Mouse (Mus musculus): Measurements from ENCODE around the gene Smbd1. TPM values are rescaled to one million over a fixed set of nuclear protein-coding genes. Genes with fewer than 3 reads are reported as not detected.
A peak's percentile ranks its signal among the peaks of the same experiment; 100 is the strongest.

Gene Smbd1
- polyA plus RNA-seq, 1 experiment = not detected

DNA sequence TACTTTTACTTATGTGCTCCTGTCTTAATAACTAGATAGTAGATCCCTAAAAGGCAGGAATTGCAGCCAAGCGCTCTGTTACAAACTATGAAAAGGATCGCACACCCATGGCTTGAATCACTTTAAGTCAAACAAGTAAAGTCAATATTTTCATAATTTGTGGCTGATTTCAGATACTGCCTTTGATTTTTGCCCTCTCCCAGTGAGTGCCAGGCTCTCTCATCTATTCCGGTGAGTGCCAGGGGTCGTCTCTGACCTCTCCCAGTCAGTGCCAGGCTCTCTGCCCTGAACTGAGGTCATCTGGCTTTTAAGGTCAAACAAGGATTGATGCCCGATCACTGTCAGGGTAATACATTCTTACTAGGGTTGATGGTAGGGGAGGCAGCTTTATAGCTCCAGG is 8.2 kb upstream of the Smbd1 start:
- no peak overlapping the region for H3K4me3 ChIP-seq (ENCODE audit: low read depth, low read length)
- no peaks in the 10 kb centered on the region for H3K36me3 ChIP-seq (ENCODE audit: control insufficient read depth, insufficient read depth, low read length, poor library complexity, severe bottlenecking)
- no peaks in the 10 kb centered on the region for H3K9me3 ChIP-seq (replicated peaks; ENCODE audit: control insufficient read depth, insufficient read depth, low read length, poor library complexity, severe bottlenecking)
- no peak for TF ChIP-seq EP300 (IDR thresholded peaks at IDR 0.05; ENCODE audit: insufficient read depth, low read depth, low read length)
- no peak for TF ChIP-seq POLR2A (IDR thresholded peaks at IDR 0.05; ENCODE audit: insufficient read depth, low read length)
- TF ChIP-seq CTCF (IDR thresholded peaks at IDR 0.05; ENCODE audit: low read depth, low read length) = no peak
- no peak overlapping the region for H3K27ac ChIP-seq (ENCODE audit: insufficient read depth, low read length)
- H3K9ac ChIP-seq (ENCODE audit: low read depth, poor library complexity, severe bottlenecking) = no peak overlapping the region
- peaks cover 11% of the 10 kb centered on the region for H3K4me1 ChIP-seq (ENCODE audit: control insufficient read depth, insufficient read depth, low read length)
- H3K27me3 ChIP-seq (ENCODE audit: control insufficient read depth, insufficient read depth, low read length, poor library complexity, severe bottlenecking) = no peaks in the 10 kb centered on the region

- Histone ChIP-seq H3K9ac (ENCODE audit: low read depth, poor library complexity, severe bottlenecking) (no peak overlapping the region), H3K4me1 (ENCODE audit: control insufficient read depth, insufficient read depth, low read length) (peaks cover 11% of the 10 kb centered on the region), H3K27me3 (ENCODE audit: control insufficient read depth, insufficient read depth, low read length, poor library complexity, severe bottlenecking) (no peaks in the 10 kb centered on the region), H3K4me3 (ENCODE audit: low read depth, low read length) (no peak overlapping the region), H3K27ac (ENCODE audit: insufficient read depth, low read length) (no peak overlapping the region), H3K9me3 (replicated peaks; ENCODE audit: control insufficient read depth, insufficient read depth, low read length, poor library complexity, severe bottlenecking) (no peaks in the 10 kb centered on the region), H3K36me3 (ENCODE audit: control insufficient read depth, insufficient read depth, low read length, poor library complexity, severe bottlenecking) (no peaks in the 10 kb centered on the region)
- TF ChIP-seq POLR2A (IDR thresholded peaks at IDR 0.05; ENCODE audit: insufficient read depth, low read length) (no peak), CTCF (IDR thresholded peaks at IDR 0.05; ENCODE audit: low read depth, low read length) (no peak), EP300 (IDR thresholded peaks at IDR 0.05; ENCODE audit: insufficient read depth, low read depth, low read length) (no peak)
Measured at GRCm38 (mm10) chr16:32818036-32818435, 7.8 kb upstream of the Smbd1 start.

- H3K9me3 ChIP-seq (replicated peaks; ENCODE audit: control insufficient read depth, insufficient read depth, low read length, poor library complexity, severe bottlenecking) = no peaks in the 10 kb centered on the region
- peaks cover 8% of the 10 kb centered on the region for H3K4me1 ChIP-seq (ENCODE audit: control insufficient read depth, insufficient read depth, low read length)
- no peaks in the 10 kb centered on the region for H3K36me3 ChIP-seq (ENCODE audit: control insufficient read depth, insufficient read depth, low read length, poor library complexity, severe bottlenecking)
- no peaks in the 10 kb centered on the region for H3K27me3 ChIP-seq (ENCODE audit: control insufficient read depth, insufficient read depth, low read length, poor library complexity, severe bottlenecking)
- no peak for TF ChIP-seq CTCF (IDR thresholded peaks at IDR 0.05; ENCODE audit: low read depth, low read length)
- peak; percentile 80 for TF ChIP-seq EP300 (IDR thresholded peaks at IDR 0.05; ENCODE audit: insufficient read depth, low read depth, low read length)
- H3K9ac ChIP-seq (ENCODE audit: low read depth, poor library complexity, severe bottlenecking) = no peak overlapping the region
- H3K27ac ChIP-seq (ENCODE audit: insufficient read depth, low read length) = no peak overlapping the region
- H3K4me3 ChIP-seq (ENCODE audit: low read depth, low read length) = peak overlapping the region; percentile 53
Measured at GRCm38 (mm10) chr16:32815160-32815605, 4.9 kb upstream of the Smbd1 start.

DNA sequence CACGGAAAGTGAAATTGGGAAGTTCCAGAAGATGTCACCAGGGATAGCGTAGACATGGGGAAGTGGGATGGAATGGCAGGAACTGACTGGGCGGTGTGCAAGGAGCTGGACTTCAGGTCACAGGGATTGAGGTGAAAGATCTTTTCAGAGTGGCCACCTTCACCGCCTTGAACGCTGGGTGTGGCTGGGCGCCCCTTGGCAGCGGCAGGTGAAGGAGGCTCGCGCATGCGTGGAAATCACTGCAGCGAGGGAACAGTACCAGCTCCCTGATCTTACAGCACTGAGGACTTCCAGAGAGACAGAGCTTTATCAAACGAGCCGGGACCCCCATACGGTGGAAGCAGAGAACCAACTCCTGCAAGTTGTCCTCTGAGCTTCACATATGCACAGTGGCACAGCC is 4.3 kb upstream of the Smbd1 start:
- no peaks in the 10 kb centered on the region for H3K27me3 ChIP-seq (ENCODE audit: control insufficient read depth, insufficient read depth, low read length, poor library complexity, severe bottlenecking)
- peak overlapping the region; percentile 53 for H3K4me3 ChIP-seq (ENCODE audit: low read depth, low read length)
- H3K27ac ChIP-seq (ENCODE audit: insufficient read depth, low read length) = no peak overlapping the region
- peaks cover 8% of the 10 kb centered on the region for H3K4me1 ChIP-seq (ENCODE audit: control insufficient read depth, insufficient read depth, low read length)
- H3K36me3 ChIP-seq (ENCODE audit: control insufficient read depth, insufficient read depth, low read length, poor library complexity, severe bottlenecking) = no peaks in the 10 kb centered on the region
- TF ChIP-seq POLR2A (IDR thresholded peaks at IDR 0.05; ENCODE audit: insufficient read depth, low read length) (no peak), CTCF (IDR thresholded peaks at IDR 0.05; ENCODE audit: low read depth, low read length) (no peak), EP300 (IDR thresholded peaks at IDR 0.05; ENCODE audit: insufficient read depth, low read depth, low read length) (0 out of 2 replicates have a peak, but pooled peaks have one; percentile 14)
- no peaks in the 10 kb centered on the region for H3K9me3 ChIP-seq (replicated peaks; ENCODE audit: control insufficient read depth, insufficient read depth, low read length, poor library complexity, severe bottlenecking)
- H3K9ac ChIP-seq (ENCODE audit: low read depth, poor library complexity, severe bottlenecking) = no peak overlapping the region

GRCm38 (mm10) chr16:32813771-32814170 is 3.5 kb upstream of the Smbd1 start:
- H3K9me3 ChIP-seq (replicated peaks; ENCODE audit: control insufficient read depth, insufficient read depth, low read length, poor library complexity, severe bottlenecking) = no peaks in the 10 kb centered on the region
- no peak overlapping the region for H3K4me3 ChIP-seq (ENCODE audit: low read depth, low read length)
- no peak for TF ChIP-seq POLR2A (IDR thresholded peaks at IDR 0.05; ENCODE audit: insufficient read depth, low read length)
- TF ChIP-seq CTCF (IDR thresholded peaks at IDR 0.05; ENCODE audit: low read depth, low read length) = no peak
- TF ChIP-seq EP300 (IDR thresholded peaks at IDR 0.05; ENCODE audit: insufficient read depth, low read depth, low read length) = no peak
- no peaks in the 10 kb centered on the region for H3K36me3 ChIP-seq (ENCODE audit: control insufficient read depth, insufficient read depth, low read length, poor library complexity, severe bottlenecking)
- no peak overlapping the region for H3K9ac ChIP-seq (ENCODE audit: low read depth, poor library complexity, severe bottlenecking)
- H3K27me3 ChIP-seq (ENCODE audit: control insufficient read depth, insufficient read depth, low read length, poor library complexity, severe bottlenecking) = no peaks in the 10 kb centered on the region
- no peak overlapping the region for H3K27ac ChIP-seq (ENCODE audit: insufficient read depth, low read length)
- H3K4me1 ChIP-seq (ENCODE audit: control insufficient read depth, insufficient read depth, low read length) = peaks cover 8% of the 10 kb centered on the region

GRCm38 (mm10) chr16:32813362-32813761 is 3.1 kb upstream of the Smbd1 start:
- Histone ChIP-seq H3K4me1 (ENCODE audit: control insufficient read depth, insufficient read depth, low read length) (peaks cover 9% of the 10 kb centered on the region), H3K4me3 (ENCODE audit: low read depth, low read length) (peak overlapping the region; percentile 42; the same call in 1 of the 2 replicates), H3K27ac (ENCODE audit: insufficient read depth, low read length) (no peak overlapping the region), H3K27me3 (ENCODE audit: control insufficient read depth, insufficient read depth, low read length, poor library complexity, severe bottlenecking) (no peaks in the 10 kb centered on the region), H3K36me3 (ENCODE audit: control insufficient read depth, insufficient read depth, low read length, poor library complexity, severe bottlenecking) (no peaks in the 10 kb centered on the region), H3K9ac (ENCODE audit: low read depth, poor library complexity, severe bottlenecking) (no peak overlapping the region), H3K9me3 (replicated peaks; ENCODE audit: control insufficient read depth, insufficient read depth, low read length, poor library complexity, severe bottlenecking) (no peaks in the 10 kb centered on the region)
- TF ChIP-seq CTCF (IDR thresholded peaks at IDR 0.05; ENCODE audit: low read depth, low read length) (peak; percentile 56), EP300 (IDR thresholded peaks at IDR 0.05; ENCODE audit: insufficient read depth, low read depth, low read length) (no peak)

Measured in ES-Bruce4 (cell line).